Mouse (Mus musculus): ENCODE measurements around the gene Egr4.

Gene Egr4

DNA sequence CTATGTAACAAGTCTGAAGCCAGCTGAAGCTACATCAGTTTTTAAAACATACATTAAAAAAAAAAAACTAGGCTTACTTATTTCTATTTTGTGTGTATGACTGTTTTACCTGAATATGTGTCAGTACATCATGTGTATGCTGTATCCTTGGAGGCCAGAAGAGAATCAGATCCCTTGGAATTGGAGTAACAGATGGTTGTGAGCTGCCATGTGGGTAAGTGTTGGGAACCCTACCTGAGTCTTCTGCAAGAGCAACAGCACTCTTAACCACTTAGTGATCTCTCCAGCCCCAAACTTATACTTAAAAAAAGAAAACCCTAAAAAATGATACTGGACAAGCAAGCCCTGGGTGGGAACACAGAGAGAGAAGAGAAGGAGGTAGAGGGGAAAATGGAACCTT, 16.4 kb downstream of the Egr4 start:
- no peak for DNase-seq (ENCODE audit: inconsistent ontology term)

DNA sequence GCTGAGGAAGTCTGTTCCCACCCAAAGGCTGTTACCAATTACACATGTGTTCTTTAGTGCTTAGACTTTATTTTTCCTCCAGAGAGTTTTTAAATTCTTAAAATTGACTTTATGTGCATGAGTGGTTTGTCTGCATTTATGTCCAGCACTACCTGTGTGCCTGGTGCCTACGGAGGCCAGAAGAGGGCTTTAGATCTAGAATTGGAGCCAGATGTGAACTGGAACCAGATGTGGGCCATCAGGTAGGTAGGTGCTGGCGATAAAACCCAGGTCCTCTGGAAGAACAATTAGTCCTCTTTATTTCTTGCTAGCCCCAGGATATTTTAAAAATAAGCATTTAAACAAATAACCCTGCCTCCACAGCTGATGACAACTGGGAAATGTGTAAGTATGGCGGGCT, 21.8 kb downstream of the Egr4 start:
- DNase-seq (ENCODE audit: inconsistent ontology term), result no peak

DNA sequence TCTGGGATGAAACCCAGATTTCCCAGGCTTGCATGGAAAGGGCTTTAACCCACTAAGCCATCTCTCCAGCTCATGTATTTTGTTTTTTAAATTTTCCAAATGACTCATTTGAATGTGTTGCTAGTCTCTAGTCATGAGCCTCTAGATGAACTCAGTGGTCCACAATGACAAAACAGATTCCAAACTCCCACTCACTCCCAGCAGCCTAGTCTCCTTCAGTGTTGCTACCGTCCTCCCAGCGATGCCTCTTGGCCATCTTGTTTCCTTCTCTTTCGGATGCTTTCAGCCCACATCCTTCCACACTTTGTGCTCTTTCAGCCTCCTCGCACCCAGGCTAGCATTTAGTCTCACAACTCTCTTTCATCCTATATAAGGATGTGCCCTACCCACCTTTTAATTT, 23.1 kb downstream of the Egr4 start:
- DNase-seq (ENCODE audit: inconsistent ontology term), result no peak

DNA sequence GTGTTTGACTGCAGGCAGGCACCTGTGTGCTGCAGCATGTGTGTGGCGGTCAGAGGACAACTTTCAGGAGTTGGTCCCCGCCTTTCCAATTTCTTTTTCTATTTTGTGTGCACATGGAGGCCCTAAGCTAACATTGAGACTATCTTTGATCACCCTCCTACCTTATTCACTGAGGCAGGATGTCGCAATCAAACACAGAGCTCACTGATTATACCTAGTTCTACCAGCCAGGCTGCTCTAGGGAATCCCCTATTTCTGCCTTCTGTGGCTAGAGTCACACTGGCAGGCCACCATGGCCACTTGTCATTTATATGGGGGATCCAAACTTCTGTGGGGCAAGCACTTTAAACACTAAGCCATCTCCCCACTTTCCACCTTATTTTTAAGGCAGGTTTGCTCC, 23.7 kb downstream of the Egr4 start:
- DNase-seq (ENCODE audit: inconsistent ontology term), result no peak

DNA sequence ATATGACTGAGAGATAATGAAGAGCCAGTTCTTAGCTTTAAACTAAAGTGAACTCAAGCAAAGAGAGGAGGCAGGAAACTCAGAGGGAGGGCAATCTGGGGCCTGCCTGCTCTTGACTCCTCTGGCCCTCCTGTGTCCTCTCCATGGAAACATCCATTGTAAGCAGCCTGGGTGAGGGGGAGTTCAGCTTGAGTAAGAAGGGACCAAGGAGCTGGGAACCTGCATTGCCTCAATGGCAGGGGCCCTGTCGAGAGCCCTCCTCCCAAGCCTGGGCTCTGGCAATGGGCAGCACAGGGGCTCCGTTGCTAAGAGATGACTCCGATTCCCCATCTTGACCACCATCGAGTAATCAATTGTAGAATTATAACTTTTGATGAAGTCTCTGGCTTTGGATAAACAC, 24.9 kb downstream of the Egr4 start:
- DNase-seq (ENCODE audit: inconsistent ontology term), result no peak

GRCm38 (mm10) chr6:85485738-85486137, 27.7 kb downstream of the Egr4 start:
- no peak for DNase-seq (ENCODE audit: inconsistent ontology term)

GRCm38 (mm10) chr6:85483843-85484721, 29.3 kb downstream of the Egr4 start:
- peak; percentile 6 for DNase-seq (ENCODE audit: inconsistent ontology term)

DNA sequence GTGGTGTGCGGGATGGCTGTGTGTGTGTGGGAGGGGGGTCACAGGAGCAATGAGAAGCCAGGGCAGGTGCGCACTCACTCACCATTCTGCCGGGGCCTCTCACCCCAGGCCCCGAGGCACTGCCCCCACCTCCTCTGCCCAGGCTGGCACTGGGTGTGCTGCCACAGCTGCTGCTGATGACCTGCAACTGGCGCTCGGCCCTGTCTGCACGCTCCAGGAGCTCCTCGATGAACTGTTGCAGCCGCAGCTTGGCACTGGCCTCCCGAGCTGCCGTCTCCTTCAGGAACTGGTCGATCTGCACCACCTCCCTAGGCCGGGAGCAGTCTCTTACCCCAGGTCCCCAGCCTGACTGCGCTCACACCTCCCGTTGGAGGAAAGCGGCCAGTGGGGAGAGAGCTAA, 32.7 kb downstream of the Egr4 start:
- no peak for DNase-seq (ENCODE audit: inconsistent ontology term)

- no peak for DNase-seq (ENCODE audit: inconsistent ontology term)
Observed at GRCm38 (mm10) chr6:85479979-85480378, 33.4 kb downstream of the Egr4 start.

DNA sequence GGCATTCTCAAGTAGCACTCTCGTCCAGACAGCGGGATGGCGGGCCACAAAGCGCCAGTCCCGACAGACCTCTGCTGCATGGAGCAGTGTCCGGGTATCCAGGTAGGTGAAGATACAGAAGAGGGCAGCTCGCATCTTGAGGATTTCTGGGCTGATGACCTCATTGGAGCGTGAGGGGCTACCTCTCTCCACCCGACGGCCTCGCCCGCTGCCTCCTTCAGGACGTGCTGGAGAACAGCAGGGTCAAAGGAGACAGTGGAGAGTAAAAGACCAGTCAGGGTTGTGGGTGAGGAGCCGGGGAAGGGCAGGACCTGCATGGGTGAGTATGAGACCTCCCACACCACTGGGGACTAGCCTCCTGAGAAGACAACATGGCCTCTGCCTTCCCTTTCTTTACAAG, 35.0 kb downstream of the Egr4 start:
- no peak for DNase-seq (ENCODE audit: inconsistent ontology term)

- DNase-seq (ENCODE audit: inconsistent ontology term), result no peak
Observed at GRCm38 (mm10) chr6:85477366-85477917, 35.9 kb downstream of the Egr4 start.

DNA sequence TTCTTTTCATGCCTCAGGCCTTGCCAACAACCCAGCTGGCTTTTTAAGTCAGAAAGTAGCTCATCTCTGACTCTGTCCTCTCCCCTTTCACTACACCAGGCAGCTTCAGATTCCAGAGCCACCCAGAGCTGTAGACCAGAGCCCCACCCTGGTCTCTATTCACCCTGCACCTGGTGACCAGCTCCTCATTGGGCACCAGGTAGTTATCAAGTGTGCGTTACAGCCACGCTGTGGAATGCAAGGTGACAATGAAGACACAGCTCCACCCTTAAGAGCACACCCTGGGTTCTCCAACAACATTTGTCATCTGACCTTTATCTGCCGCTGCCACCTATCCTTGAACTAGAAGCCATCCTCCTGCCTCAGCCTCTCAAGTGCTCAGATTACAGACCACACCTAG, 37.8 kb downstream of the Egr4 start:
- DNase-seq (ENCODE audit: inconsistent ontology term), result no peak

DNA sequence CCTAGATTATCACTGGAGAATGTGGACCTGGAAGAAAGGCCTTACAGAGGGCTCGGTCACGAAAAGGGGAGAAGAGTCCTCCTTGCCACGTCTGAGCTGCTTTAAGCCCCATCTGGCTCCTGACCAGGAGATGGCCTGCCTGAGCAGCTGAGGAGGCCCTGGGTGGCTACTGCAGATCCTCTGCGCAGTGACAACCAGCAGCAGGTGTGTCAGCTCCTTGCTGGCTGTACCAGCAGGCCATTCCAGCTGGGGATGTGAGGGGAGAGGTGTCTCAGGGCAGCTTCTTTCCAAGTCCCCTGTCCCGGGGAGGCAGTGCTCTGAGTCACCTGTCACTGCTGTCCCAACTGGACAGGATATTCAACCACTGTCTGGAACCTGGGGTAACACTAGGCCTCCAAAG, 40.8 kb downstream of the Egr4 start:
- no peak for DNase-seq (ENCODE audit: inconsistent ontology term)

DNA sequence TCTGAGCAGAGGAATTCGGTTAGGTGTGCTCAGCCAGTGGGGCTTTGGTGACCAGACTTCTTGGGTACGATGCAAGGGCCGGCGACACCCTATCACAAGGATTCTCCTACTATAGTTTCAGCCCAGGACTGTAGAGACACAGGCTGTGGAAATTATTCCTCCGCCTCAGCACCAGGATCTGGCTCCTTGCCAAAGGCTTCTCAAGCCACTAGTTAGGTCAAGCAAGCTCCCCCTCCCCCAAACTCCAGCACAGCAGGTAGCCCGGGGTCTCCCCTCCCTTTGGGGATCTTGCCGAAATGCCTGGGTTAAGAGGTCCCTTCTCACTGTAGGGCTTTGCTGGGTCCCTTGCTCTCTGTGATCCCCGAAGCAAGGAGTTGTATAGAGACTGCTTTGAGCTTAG, 41.4 kb downstream of the Egr4 start:
- no peak for DNase-seq (ENCODE audit: inconsistent ontology term)

DNA sequence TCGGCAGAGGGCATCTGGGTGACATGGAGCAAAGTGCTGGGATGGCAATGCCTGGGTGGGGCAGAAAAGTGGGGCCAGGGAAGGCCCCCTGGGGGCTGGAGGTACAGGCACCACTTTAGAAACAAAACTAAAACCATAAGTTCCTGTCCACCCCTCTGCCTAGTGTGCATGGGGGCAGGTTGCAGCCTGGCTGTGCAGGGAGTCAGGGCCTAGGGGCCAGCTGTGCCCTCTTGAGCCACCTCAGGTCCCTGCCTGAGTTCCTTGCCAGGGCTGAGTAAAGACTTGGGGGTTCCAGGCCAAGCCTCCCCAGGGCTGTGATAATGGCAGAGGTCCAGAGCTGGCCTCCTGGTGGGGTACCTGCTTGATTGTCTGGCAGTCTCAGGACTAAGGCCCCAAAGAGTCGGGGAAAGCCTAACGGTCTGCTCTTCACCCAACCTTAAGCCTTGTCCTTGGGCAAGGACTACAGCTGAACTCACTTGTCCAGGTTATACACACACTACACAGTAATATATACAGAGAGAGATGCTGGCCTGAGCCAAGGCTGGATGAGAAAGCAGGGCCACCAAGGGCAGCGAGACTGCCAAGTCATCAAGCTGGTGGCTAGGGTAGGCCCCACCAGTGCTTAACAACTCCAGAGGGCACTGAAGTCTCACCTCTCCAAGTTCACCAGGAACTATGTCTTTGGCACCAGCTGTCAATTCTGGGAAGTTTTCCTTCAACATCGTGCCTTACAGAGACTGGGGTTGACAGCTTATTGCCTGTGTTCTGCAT, 43.5 kb downstream of the Egr4 start:
- DNase-seq (ENCODE audit: inconsistent ontology term), result no peak

GRCm38 (mm10) chr6:85465381-85465780, 48.0 kb downstream of the Egr4 start:
- no peak for DNase-seq (ENCODE audit: inconsistent ontology term)
